Mouse (Mus musculus) midbrain, postnatal 0 days (tissue): Measurements from ENCODE around the gene Ghrl. TPM values are rescaled to one million over a fixed set of nuclear protein-coding genes. Genes with fewer than 3 reads are reported as not detected.
A peak's percentile ranks its signal among the peaks of the same experiment; 100 is the strongest.

Experiments used
- ATAC-seq: fragments of 200-750 bp; cut with Nextera tagmentation; 2 replicates; pipeline ENCODE4 v1.8.0; 2017; ENCODE audit warnings: moderate number of reproducible peaks, mild to moderate bottlenecking, moderate TSS enrichment, moderate library complexity; ENCODE audit not compliant: low FRiP score
- DNase-seq: peaks from one replicate; pipeline ENCODE4 v3.0.0-alpha.2; 2015; ENCODE audit warnings: low spot score
- H3K27ac ChIP-seq: fragments of 300-500 bp; sonication (generic); 2 replicates; pipeline ENCODE4 v1.5.1; 2014; ENCODE audit warnings: low read depth, mild to moderate bottlenecking, low read length, mixed read lengths
- H3K27me3 ChIP-seq: fragments of 300-500 bp; sonication (generic); 2 replicates; pipeline ENCODE4 v1.6.1; 2014; ENCODE audit warnings: low read length, control low read depth, mixed read lengths; ENCODE audit not compliant: insufficient read depth
- H3K36me3 ChIP-seq: fragments of 300-500 bp; sonication (generic); 2 replicates; pipeline ENCODE4 v1.6.1; 2014; ENCODE audit warnings: low read length, control low read depth, mixed read lengths; ENCODE audit not compliant: insufficient read depth
- H3K4me1 ChIP-seq: fragments of 300-500 bp; sonication (generic); 2 replicates; pipeline ENCODE4 v1.6.1; 2014; ENCODE audit warnings: mild to moderate bottlenecking, control low read depth, antibody characterized with exemption, low read length, mixed read lengths; ENCODE audit not compliant: insufficient read depth
- H3K4me2 ChIP-seq: fragments of 300-500 bp; sonication (generic); 2 replicates; pipeline ENCODE4 v1.6.1; 2014; ENCODE audit warnings: low read depth, mild to moderate bottlenecking, low read length, mixed read lengths; ENCODE audit not compliant: poor library complexity, severe bottlenecking
- H3K4me3 ChIP-seq: fragments of 300-500 bp; sonication (generic); 2 replicates; pipeline ENCODE4 v1.5.1; 2014; ENCODE audit warnings: low read depth, mild to moderate bottlenecking, low read length, moderate library complexity
- H3K9ac ChIP-seq: fragments of 300-500 bp; sonication (generic); replicated peaks from 2 replicates; pipeline ENCODE4 v1.6.1; 2014; ENCODE audit warnings: mild to moderate bottlenecking, low read length, moderate library complexity, mixed read lengths; ENCODE audit not compliant: poor library complexity, severe bottlenecking
- H3K9me3 ChIP-seq: fragments of 300-500 bp; sonication (generic); 2 replicates; pipeline ENCODE4 v1.6.1; 2016; ENCODE audit warnings: low read length, control low read depth
- CTCF ChIP-seq: IDR thresholded peaks from 2 replicates; pipeline ENCODE4 v1.5.1; 2016; ENCODE audit warnings: antibody characterized with exemption, mild to moderate bottlenecking
- WGBS: fragments of 180-500 bp; shearing (Covaris S2); extraction: QIAGEN DNeasy Blood & Tissue Kit; methylation state at CpG from one replicate; pipeline ENCODE4 v1.1.7; 2014; 5-methylcytosine and 5-hydroxymethylcytosine counted together
- polyA plus RNA-seq: library from polyadenylated mRNA; unstranded; fragments of >200 nt; fragmentation: Nextera tagmentation; extraction: Ambion mirVana; gene quantifications from 2 replicates; pipeline ENCODE4 v1.2.1, GENCODE M21; 2015
- total RNA-seq: library from RNA; depleted of rRNA; stranded (reverse); fragments of >200 nt; gene quantifications from 2 replicates; pipeline ENCODE4 v1.2.3, GENCODE M21; 2014

Gene Ghrl
- total and polyA plus RNA-seq, 2 experiments from 2014 or later: not detected

- Histone ChIP-seq H3K9ac (no peak overlapping the region), H3K27ac (peak overlapping the region; percentile 84), H3K4me2 (peak overlapping the region; percentile 98), H3K4me3 (peak overlapping the region; percentile 92), H3K36me3 (peaks cover 4% of the 10 kb centered on the region), H3K4me1 (0 out of 2 replicates have a peak, but pooled peaks cover 10% of the 10 kb centered on the region), H3K27me3 (no peaks in the 10 kb centered on the region), H3K9me3 (no peaks in the 10 kb centered on the region)
- 87% methylated on average over 4 of the region's 4 CpGs for WGBS
- DNase-seq: no peak
- no peak for TF ChIP-seq CTCF
- ATAC-seq: no peak
These were observed 23.8 kb downstream of the Ghrl start for GRCm38 (mm10) chr6:113695766-113696355.

DNA sequence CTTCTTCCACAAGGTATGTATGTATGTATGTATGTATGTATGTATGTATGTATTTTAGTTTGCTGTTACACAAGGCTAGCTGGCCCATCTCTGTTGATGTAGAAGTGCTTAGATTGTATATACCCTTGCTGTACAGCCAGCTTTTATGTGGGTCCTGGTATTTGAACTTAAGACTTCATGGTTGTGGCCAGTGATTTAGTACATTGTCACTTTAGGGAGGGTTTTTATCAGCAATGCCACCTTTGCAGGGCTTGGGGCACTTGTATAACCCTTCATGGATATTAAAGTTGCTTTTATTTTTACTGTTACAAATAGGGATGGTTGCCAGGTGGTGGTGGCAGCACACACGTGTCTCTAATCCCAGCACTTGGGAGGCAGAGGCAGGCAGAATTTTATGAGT lies 24.5 kb downstream of the Ghrl start:
- peaks cover 2% of the 10 kb centered on the region for H3K36me3 ChIP-seq
- no peak overlapping the region for H3K27ac ChIP-seq
- H3K4me1 ChIP-seq: 0 out of 2 replicates have a peak, but pooled peaks cover 13% of the 10 kb centered on the region
- no peaks in the 10 kb centered on the region for H3K9me3 ChIP-seq
- H3K4me3 ChIP-seq: no peak overlapping the region
- H3K9ac ChIP-seq: no peak overlapping the region
- ATAC-seq (no peak), DNase-seq (no peak)
- 75% methylated on average over 1 of the region's 1 CpGs for WGBS
- H3K27me3 ChIP-seq: no peaks in the 10 kb centered on the region
- no peak overlapping the region for H3K4me2 ChIP-seq
- no peak for TF ChIP-seq CTCF

DNA sequence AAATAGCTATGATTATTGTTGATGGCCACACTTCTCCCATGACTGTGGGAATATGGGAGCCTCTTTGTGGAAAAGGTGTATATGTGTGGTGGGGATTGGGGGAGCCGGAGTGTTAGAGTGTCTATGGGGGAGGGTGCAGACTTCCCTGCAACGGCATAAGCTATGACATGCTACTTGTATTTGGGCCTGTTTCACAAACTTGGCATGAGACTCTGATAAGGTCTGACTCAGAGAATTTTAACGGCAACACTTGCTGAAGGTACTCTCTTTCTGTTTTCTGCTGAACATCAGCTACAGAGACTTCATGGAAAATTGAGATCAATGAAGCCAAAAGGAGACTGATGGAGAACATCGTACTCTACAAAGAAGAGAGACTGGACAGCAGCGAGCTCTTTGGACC lies 26.3 kb downstream of the Ghrl start:
- Histone ChIP-seq H3K36me3 (no peaks in the 10 kb centered on the region), H3K27ac (no peak overlapping the region), H3K4me2 (no peak overlapping the region), H3K4me1 (0 out of 2 replicates have a peak, but pooled peaks cover 6% of the 10 kb centered on the region), H3K9me3 (no peaks in the 10 kb centered on the region), H3K9ac (no peak overlapping the region), H3K4me3 (no peak overlapping the region), H3K27me3 (no peaks in the 10 kb centered on the region)
- WGBS: 95% methylated on average over 5 of the region's 5 CpGs
- DNase-seq (no peak), ATAC-seq (no peak)
- no peak for TF ChIP-seq CTCF

- Histone ChIP-seq H3K9me3 (no peaks in the 10 kb centered on the region), H3K27ac (no peak overlapping the region), H3K4me2 (no peak overlapping the region), H3K4me3 (no peak overlapping the region), H3K36me3 (no peaks in the 10 kb centered on the region), H3K4me1 (0 out of 2 replicates have a peak, but pooled peaks cover 3% of the 10 kb centered on the region), H3K27me3 (no peaks in the 10 kb centered on the region), H3K9ac (no peak overlapping the region)
- no peak for ATAC-seq
- TF ChIP-seq CTCF: no peak
- DNase-seq: no peak
- 84% methylated on average over 5 of the region's 5 CpGs for WGBS
These were observed 27.0 kb downstream of the Ghrl start for GRCm38 (mm10) chr6:113692661-113693133.

- H3K4me3 ChIP-seq: no peak overlapping the region
- TF ChIP-seq CTCF: no peak
- no peak for DNase-seq
These were observed 28.6 kb downstream of the Ghrl start for GRCm38 (mm10) chr6:113691084-113691462.

GRCm38 (mm10) chr6:113690400-113691083 lies 29.1 kb downstream of the Ghrl start:
- 12% methylated on average over 14 of the region's 14 CpGs for WGBS
- Histone ChIP-seq H3K9me3 (no peaks in the 10 kb centered on the region), H3K4me1 (0 out of 2 replicates have a peak, but pooled peaks cover 3% of the 10 kb centered on the region), H3K4me2 (no peak overlapping the region), H3K27me3 (no peaks in the 10 kb centered on the region), H3K36me3 (no peaks in the 10 kb centered on the region), H3K4me3 (no peak overlapping the region), H3K9ac (0 out of 2 replicates have a peak overlapping the region, but pooled peaks have one; percentile 2), H3K27ac (no peak overlapping the region)
- ATAC-seq: no peak
- DNase-seq: no peak
- TF ChIP-seq CTCF: no peak

More at GRCm38 (mm10) chr6:113691084-113691462, 28.6 kb downstream of the Ghrl start:
- Histone ChIP-seq H3K4me1 (0 out of 2 replicates have a peak, but pooled peaks cover 3% of the 10 kb centered on the region), H3K4me2 (no peak overlapping the region), H3K27me3 (no peaks in the 10 kb centered on the region), H3K9ac (no peak overlapping the region), H3K36me3 (no peaks in the 10 kb centered on the region), H3K9me3 (no peaks in the 10 kb centered on the region), H3K27ac (no peak overlapping the region)
- no peak for ATAC-seq
- WGBS: 86% methylated on average over 4 of the region's 4 CpGs
